Mouse (Mus musculus) inflammation-experienced regulatory T-cells, adult 6 months (primary cell): ENCODE measurements around the gene Fam89b. TPM values are rescaled to one million over a fixed set of nuclear protein-coding genes. Genes with fewer than 3 reads are reported as not detected.

Experiments
- polyA plus RNA-seq, 3 experiments: library from polyadenylated mRNA; unstranded; fragments of 100-300 nt; shearing (Covaris generic); gene quantifications; one replicate each; pipeline ENCODE4 v1.2.1; 2017

Gene Fam89b
- polyA plus RNA-seq, 3 experiments from 2014 or later, result 13.0 to 57.6 (median 36.1) TPM

Other genes starting within 250 kb of the Fam89b start
- gene Mus81, start 241.3 kb downstream of the Fam89b start, polyA plus RNA-seq, result 10 to 100 TPM; 34.4 to 61.6 (median 36.6) TPM
- 1,000 to 10,000 TPM; 1,933 to 3,699 (median 2,060) TPM for gene Cfl1, start 239.2 kb downstream of the Fam89b start, polyA plus RNA-seq
- gene 1700020D05Rik, start 225.9 kb downstream of the Fam89b start, polyA plus RNA-seq, result under 1 TPM; 0.44 to 0.82 (median 0.70) TPM
- 10 to 100 TPM; 11.7 to 26.7 (median 20.0) TPM for gene Snx32, start 219.1 kb downstream of the Fam89b start, polyA plus RNA-seq
- not detected for gene Ovol1, start 169.0 kb downstream of the Fam89b start, polyA plus RNA-seq
- 1 to 10 TPM; 5.8 to 7.4 (median 6.5) TPM for gene Ap5b1, start 161.6 kb downstream of the Fam89b start, polyA plus RNA-seq
- 100 to 1,000 TPM in 1 of 3 experiments, 10 to 100 TPM in 2; 40.8 to 104 (median 97.1) TPM for gene Rnaseh2c, start 127.8 kb downstream of the Fam89b start, polyA plus RNA-seq
- gene Kat5, start 119.4 kb downstream of the Fam89b start, polyA plus RNA-seq, result 10 to 100 TPM; 34.5 to 46.1 (median 42.4) TPM
- 100 to 1,000 TPM in 2 of 3 experiments, 10 to 100 TPM in 1; 95.8 to 144 (median 126) TPM for gene Rela, start 92.2 kb downstream of the Fam89b start, polyA plus RNA-seq
- gene Sipa1, start 65.9 kb downstream of the Fam89b start, polyA plus RNA-seq, result 10 to 100 TPM; 23.3 to 28.7 (median 25.0) TPM
- gene Map3k11, start 40.9 kb downstream of the Fam89b start, polyA plus RNA-seq, result 1 to 10 TPM; 6.6 to 8.7 (median 7.8) TPM
- gene Pcnx3, start 40.7 kb downstream of the Fam89b start, polyA plus RNA-seq, result 10 to 100 TPM; 14.8 to 26.0 (median 21.1) TPM
- gene Kcnk7, start 25.3 kb downstream of the Fam89b start, polyA plus RNA-seq, result 1 to 10 TPM; 1.5 to 5.7 (median 2.6) TPM
- 10 to 100 TPM; 12.5 to 43.4 (median 19.4) TPM for gene Ehbp1l1, start 3.3 kb downstream of the Fam89b start, polyA plus RNA-seq
- gene Ltbp3, start 11.3 kb upstream of the Fam89b start, polyA plus RNA-seq, result under 1 TPM in 1 of 3 experiments, not detected in 2; 0.77 TPM
- 10 to 100 TPM; 14.2 to 19.5 (median 15.4) TPM for gene Scyl1, start 41.8 kb upstream of the Fam89b start, polyA plus RNA-seq
- 10 to 100 TPM; 57.3 to 71.3 (median 60.1) TPM for gene Frmd8, start 145.6 kb upstream of the Fam89b start, polyA plus RNA-seq
- gene Slc25a45, start 148.2 kb upstream of the Fam89b start, polyA plus RNA-seq, result 10 to 100 TPM; 48.8 to 54.8 (median 54.1) TPM
- gene Tigd3, start 164.5 kb upstream of the Fam89b start, polyA plus RNA-seq, result 1 to 10 TPM in 1 of 3 experiments, under 1 TPM in 2; 0.36 to 1.1 (median 0.66) TPM
- 100 to 1,000 TPM; 157 to 198 (median 189) TPM for gene Dpf2, start 183.4 kb upstream of the Fam89b start, polyA plus RNA-seq
- gene Cdc42ep2, start 195.2 kb upstream of the Fam89b start, polyA plus RNA-seq, result under 1 TPM in 2 of 3 experiments, not detected in 1; 0.32 to 0.52 TPM
- 10 to 100 TPM; 14.2 to 20.4 (median 14.7) TPM for gene Pola2, start 234.5 kb upstream of the Fam89b start, polyA plus RNA-seq